Mouse (Mus musculus) Patski (cell line): ENCODE measurements at regions not wholly inside any gene's neighbourhood (a gene's known extent, or its start where the extent isn't known, plus 50 kb on each side); places are given as distances from the start of the nearest gene placed in this dataset.
"Not testable (repeated sequence)": the region's sequence is repeated elsewhere in the genome, so short reads cannot be mapped to it uniquely, and the experiment has no call there.

ENCODE experiments used
- ATAC-seq: fragments of 100-300 bp; one replicate; pipeline ENCODE4 v1.8.0; 2021
- CTCF ChIA-PET: fragments of 350-600 bp; sonication (Branson Sonifier 250); formaldehyde crosslinking; loops from one replicate; lab custom pipeline; 2022; ENCODE audit warnings: inconsistent platforms; lab: Charles Lee
- POLR2A ChIA-PET: fragments of 350-600 bp; sonication (Branson Sonifier 250); formaldehyde crosslinking; loops from one replicate; lab custom pipeline; 2022; ENCODE audit warnings: antibody characterized with exemption, inconsistent platforms; lab: Charles Lee
- DNase-seq: peaks from one replicate; pipeline ENCODE4 v3.0.0-alpha.2; 2011; ENCODE audit warnings: low read depth, low spot score
- H3K27me3 ChIP-seq: fragments of 371-371 bp; one replicate; pipeline ENCODE4 v1.5.1; 2021
- CTCF ChIP-seq: fragments of 100-300 bp; IDR thresholded peaks from one replicate; pipeline ENCODE4 v1.5.1; 2021
- in situ Hi-C: fragments of 300-500 bp; cut with MboI; formaldehyde crosslinking; loops from 3 replicates; pipeline ENCODE4 v1.11.1; 2018; ENCODE audit warnings: low pct_unique_long_range_greater_than_20kb, mixed read lengths

- ChIA-PET CTCF (no interaction called here), POLR2A (no interaction called here)
- no peak for TF ChIP-seq CTCF
- DNase-seq = no peak
- no peak for ATAC-seq
- in situ Hi-C loops = no loop called here
- peaks cover 6% of the 10 kb centered on the region for H3K27me3 ChIP-seq
These were observed 465.7 kb downstream of the Adam6a start for GRCm38 (mm10) chr12:114009391-114009790.

GRCm38 (mm10) chr12:114012860-114013259, 469.2 kb downstream of the Adam6a start:
- CTCF ChIA-PET, DNase-seq, H3K27me3 ChIP-seq, in situ Hi-C loops, POLR2A ChIA-PET: not testable (repeated sequence)
- ATAC-seq = peak; percentile 98

- peak; percentile 97 for ATAC-seq
- in situ Hi-C loops = loop anchor here (5.0 kb wide), 1 partner anchor 70 kb away; no protein-coding TSS in a partner anchor
- H3K27me3 ChIP-seq, POLR2A ChIA-PET, CTCF ChIA-PET, DNase-seq: not testable (repeated sequence)
These were observed 493.3 kb downstream of the Adam6a start for GRCm38 (mm10) chr12:114037011-114037410.

- H3K27me3 ChIP-seq, POLR2A ChIA-PET, in situ Hi-C loops, DNase-seq: not testable (repeated sequence)
- CTCF ChIA-PET = interaction anchor here (1.1 kb wide), 1 partner anchor 108 kb away, joined by 4 read pairs; no protein-coding TSS in a partner anchor
- ATAC-seq = peak; percentile 60
These were observed 504.3 kb downstream of the Adam6a start for GRCm38 (mm10) chr12:114047991-114048390.

GRCm38 (mm10) chr12:114053341-114053740, 509.6 kb downstream of the Adam6a start:
- TF ChIP-seq CTCF = no peak
- in situ Hi-C loops = no loop called here
- CTCF ChIA-PET = no interaction called here
- H3K27me3 ChIP-seq = no peaks in the 10 kb centered on the region
- POLR2A ChIA-PET = no interaction called here
- ATAC-seq (no peak), DNase-seq (no peak)

- DNase-seq (no peak), ATAC-seq (no peak)
- CTCF ChIA-PET = no interaction called here
- in situ Hi-C loops = loop anchor here (5.0 to 10.0 kb wide), 2 partner anchors 67 to 235 kb away; no protein-coding TSS in a partner anchor
- POLR2A ChIA-PET = no interaction called here
- no peak for TF ChIP-seq CTCF
- H3K27me3 ChIP-seq = no peaks in the 10 kb centered on the region
These were observed 515.9 kb downstream of the Adam6a start for GRCm38 (mm10) chr12:114059615-114060014.

GRCm38 (mm10) chr12:114067166-114067565, 523.5 kb downstream of the Adam6a start:
- CTCF ChIA-PET = interaction anchor here (1.4 kb wide), 1 partner anchor 16 kb away, joined by 6 read pairs; no protein-coding TSS in a partner anchor
- TF ChIP-seq CTCF = no peak
- DNase-seq (peak; percentile 60), ATAC-seq (peak; percentile 87)
- H3K27me3 ChIP-seq = no peaks in the 10 kb centered on the region
- POLR2A ChIA-PET = no interaction called here
- in situ Hi-C loops = loop anchor here (5.0 to 10.0 kb wide), 2 partner anchors 85 to 228 kb away; no protein-coding TSS in a partner anchor

GRCm38 (mm10) chr12:114108731-114109130, 565.0 kb downstream of the Adam6a start:
- in situ Hi-C loops, POLR2A ChIA-PET, DNase-seq, ATAC-seq, H3K27me3 ChIP-seq, CTCF ChIA-PET: not testable (repeated sequence)

- ATAC-seq = no peak
- TF ChIP-seq CTCF = no peak
- CTCF ChIA-PET = no interaction called here
- POLR2A ChIA-PET = no interaction called here
- no peaks in the 10 kb centered on the region for H3K27me3 ChIP-seq
- in situ Hi-C loops = loop anchor here (5.0 kb wide), 1 partner anchor 47 kb away; no protein-coding TSS in a partner anchor
- no peak for DNase-seq
These were observed 591.2 kb downstream of the Adam6a start for GRCm38 (mm10) chr12:114134897-114135296.

- TF ChIP-seq CTCF = no peak
- peak; percentile 51 for ATAC-seq
- POLR2A ChIA-PET = no interaction called here
- H3K27me3 ChIP-seq = peaks cover 4% of the 10 kb centered on the region
- in situ Hi-C loops = no loop called here
- DNase-seq = no peak
- CTCF ChIA-PET = interaction anchor here (0.8 to 5.6 kb wide), 4 partner anchors 59 to 208 kb away, joined by 3 to 27 read pairs (median 8); no protein-coding TSS in a partner anchor
These were observed 605.1 kb downstream of the Adam6a start for GRCm38 (mm10) chr12:114148779-114149178.

- H3K27me3 ChIP-seq = no peaks in the 10 kb centered on the region
- TF ChIP-seq CTCF = no peak
- no peak for DNase-seq
- in situ Hi-C loops = loop anchor here (5.0 to 25.0 kb wide), 2 partner anchors 230 to 960 kb away; no protein-coding TSS in a partner anchor
- ChIA-PET POLR2A (no interaction called here), CTCF (no interaction called here)
- ATAC-seq = peak; percentile 51
These were observed 628.6 kb downstream of the Adam6a start for GRCm38 (mm10) chr12:114172305-114172704.
